Mouse (Mus musculus): ENCODE results near the gene Cdh1. TPM values are rescaled to one million over a fixed set of nuclear protein-coding genes. Genes with fewer than 3 reads are reported as not detected.

Cdh1 gene
- polyA plus RNA-seq, 1 experiment from 2014 or later = 11.9 TPM

DNA sequence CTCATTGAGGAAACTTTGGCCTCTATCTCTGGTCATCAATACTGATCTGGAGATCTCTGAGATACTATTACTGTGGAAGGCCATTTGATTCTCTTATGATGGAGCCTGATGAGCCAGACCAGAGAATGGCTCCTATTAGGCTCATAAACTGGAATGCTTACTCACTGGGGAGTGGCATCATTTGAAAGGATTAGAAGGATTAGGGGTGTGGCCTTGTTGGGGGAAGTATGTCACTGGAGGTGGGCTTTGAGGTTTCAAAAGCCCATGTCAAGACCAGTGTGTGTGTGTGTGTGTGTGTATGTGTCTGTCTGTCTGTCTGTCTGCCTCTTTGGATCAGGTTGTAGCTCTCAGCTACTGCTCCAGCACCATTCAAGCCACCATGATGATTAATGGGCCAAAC is 20.8 kb downstream of the Cdh1 start:
- Histone ChIP-seq H3K9ac (ENCODE audit: low read length) (no peak overlapping the region), H3K36me3 (ENCODE audit: control insufficient read depth, insufficient read depth) (no peaks in the 10 kb centered on the region), H3K4me1 (ENCODE audit: control insufficient read depth, insufficient read depth, low read length) (peaks cover 6% of the 10 kb centered on the region), H3K4me2 (ENCODE audit: low read depth, low read length) (no peak overlapping the region), H3K4me3 (ENCODE audit: low read length) (no peak overlapping the region), H3K27ac (ENCODE audit: low read length) (no peak overlapping the region), H3K9me3 (replicated peaks; ENCODE audit: control insufficient read depth, low read length) (0 out of 2 replicates have a peak, but pooled peaks cover 2% of the 10 kb centered on the region), H3K27me3 (ENCODE audit: control insufficient read depth, insufficient read depth, low read length) (no peaks in the 10 kb centered on the region)
- no peak for ATAC-seq (replicated peaks; ENCODE audit: extremely low read depth, insufficient read depth, low FRiP score)

GRCm38 (mm10) chr8:106624743-106625142 is 21.6 kb downstream of the Cdh1 start:
- Histone ChIP-seq H3K9ac (ENCODE audit: low read length) (no peak overlapping the region), H3K27ac (ENCODE audit: low read length) (no peak overlapping the region), H3K4me3 (ENCODE audit: low read length) (no peak overlapping the region), H3K4me2 (ENCODE audit: low read depth, low read length) (no peak overlapping the region), H3K27me3 (ENCODE audit: control insufficient read depth, insufficient read depth, low read length) (no peaks in the 10 kb centered on the region), H3K9me3 (replicated peaks; ENCODE audit: control insufficient read depth, low read length) (0 out of 2 replicates have a peak, but pooled peaks cover 2% of the 10 kb centered on the region), H3K36me3 (ENCODE audit: control insufficient read depth, insufficient read depth) (no peaks in the 10 kb centered on the region), H3K4me1 (ENCODE audit: control insufficient read depth, insufficient read depth, low read length) (peaks cover under 1% of the 10 kb centered on the region; the same call in 1 of the 2 replicates)
- 82% methylated on average over 3 of the region's 3 CpGs for WGBS
- ATAC-seq (replicated peaks; ENCODE audit: extremely low read depth, insufficient read depth, low FRiP score) = no peak

DNA sequence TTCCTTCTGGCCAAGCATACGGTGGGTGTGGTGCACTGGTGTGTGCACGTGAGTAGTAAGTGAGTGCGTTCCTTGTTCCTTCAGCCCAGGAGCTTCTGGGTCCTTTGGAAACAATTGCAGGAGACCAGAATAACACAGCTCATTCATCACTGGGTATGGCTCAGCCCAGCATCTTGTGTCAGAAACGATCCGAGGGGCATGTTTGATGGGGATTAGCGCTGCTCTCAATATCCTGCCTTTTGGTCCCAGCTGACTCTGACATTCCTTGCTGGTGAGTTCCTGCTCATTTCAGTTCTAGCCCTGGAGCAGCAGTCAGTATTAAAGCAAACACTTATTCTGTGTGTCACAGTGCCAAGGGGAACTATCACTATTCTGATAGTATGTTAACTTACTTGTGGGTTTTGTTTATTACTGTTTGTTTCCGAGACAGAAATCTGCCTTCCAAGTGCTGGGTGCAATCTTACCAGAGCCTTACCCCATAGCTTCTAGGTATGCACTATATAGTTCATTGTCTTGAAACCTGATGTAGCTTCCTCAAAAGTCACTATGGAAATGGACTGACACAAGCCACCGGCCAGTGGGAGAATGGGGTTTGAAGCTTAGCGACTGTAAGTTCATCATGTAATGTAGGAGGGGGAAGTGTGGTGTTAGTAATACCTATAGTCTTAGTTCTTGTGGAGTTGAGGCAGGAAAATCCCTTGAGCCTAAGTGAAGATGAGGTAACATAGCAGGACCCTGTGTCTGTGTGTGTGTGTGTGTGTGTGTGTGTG is 23.1 kb downstream of the Cdh1 start:
- no peak overlapping the region for H3K4me2 ChIP-seq (ENCODE audit: low read depth, low read length)
- no peaks in the 10 kb centered on the region for H3K27me3 ChIP-seq (ENCODE audit: control insufficient read depth, insufficient read depth, low read length)
- no peak overlapping the region for H3K4me3 ChIP-seq (ENCODE audit: low read length)
- no peak overlapping the region for H3K9ac ChIP-seq (ENCODE audit: low read length)
- no peak overlapping the region for H3K27ac ChIP-seq (ENCODE audit: low read length)
- no peaks in the 10 kb centered on the region for H3K4me1 ChIP-seq (ENCODE audit: control insufficient read depth, insufficient read depth, low read length)
- ATAC-seq (replicated peaks; ENCODE audit: extremely low read depth, insufficient read depth, low FRiP score) = no peak
- no peaks in the 10 kb centered on the region for H3K36me3 ChIP-seq (ENCODE audit: control insufficient read depth, insufficient read depth)
- WGBS = 64% methylated on average over 9 of the region's 9 CpGs
- H3K9me3 ChIP-seq (replicated peaks; ENCODE audit: control insufficient read depth, low read length) = 0 out of 2 replicates have a peak, but pooled peaks cover 2% of the 10 kb centered on the region

- no peak overlapping the region for H3K4me3 ChIP-seq (ENCODE audit: low read length)
- no peak for ATAC-seq (replicated peaks; ENCODE audit: extremely low read depth, insufficient read depth, low FRiP score)
- H3K9ac ChIP-seq (ENCODE audit: low read length) = no peak overlapping the region
- H3K4me1 ChIP-seq (ENCODE audit: control insufficient read depth, insufficient read depth, low read length) = no peaks in the 10 kb centered on the region
- no peak overlapping the region for H3K27ac ChIP-seq (ENCODE audit: low read length)
- no peaks in the 10 kb centered on the region for H3K27me3 ChIP-seq (ENCODE audit: control insufficient read depth, insufficient read depth, low read length)
- 0 out of 2 replicates have a peak, but pooled peaks cover 2% of the 10 kb centered on the region for H3K9me3 ChIP-seq (replicated peaks; ENCODE audit: control insufficient read depth, low read length)
- no peak overlapping the region for H3K4me2 ChIP-seq (ENCODE audit: low read depth, low read length)
- WGBS = 78% methylated on average over 11 of the region's 11 CpGs
- H3K36me3 ChIP-seq (ENCODE audit: control insufficient read depth, insufficient read depth) = no peaks in the 10 kb centered on the region
Observed at GRCm38 (mm10) chr8:106628291-106628964, 25.3 kb downstream of the Cdh1 start.

DNA sequence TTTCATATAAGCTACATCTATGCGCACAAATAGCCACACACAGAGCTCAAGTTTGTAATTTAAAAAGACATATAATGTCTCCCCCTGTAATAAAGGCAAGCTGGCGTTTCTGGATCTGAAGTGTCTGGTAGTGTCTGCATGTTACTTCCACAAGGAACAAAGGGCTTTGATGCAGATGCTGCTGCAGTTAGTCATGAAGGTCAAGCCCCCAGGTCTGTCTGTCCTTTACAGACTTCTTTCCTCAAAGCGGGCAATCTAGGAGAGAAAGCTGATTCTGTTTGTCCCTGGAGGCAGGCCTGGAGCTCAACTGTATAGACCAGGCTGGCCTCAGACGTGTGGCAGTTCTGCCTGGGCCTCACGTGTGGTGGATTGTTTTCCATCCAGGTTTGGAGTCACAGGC is 26.3 kb downstream of the Cdh1 start:
- no peak for ATAC-seq (replicated peaks; ENCODE audit: extremely low read depth, insufficient read depth, low FRiP score)
- H3K27ac ChIP-seq (ENCODE audit: low read length) = no peak overlapping the region
- no peak overlapping the region for H3K4me2 ChIP-seq (ENCODE audit: low read depth, low read length)
- H3K36me3 ChIP-seq (ENCODE audit: control insufficient read depth, insufficient read depth) = no peaks in the 10 kb centered on the region
- no peak overlapping the region for H3K9ac ChIP-seq (ENCODE audit: low read length)
- no peaks in the 10 kb centered on the region for H3K4me1 ChIP-seq (ENCODE audit: control insufficient read depth, insufficient read depth, low read length)
- H3K27me3 ChIP-seq (ENCODE audit: control insufficient read depth, insufficient read depth, low read length) = no peaks in the 10 kb centered on the region
- 78% methylated on average over 5 of the region's 5 CpGs for WGBS
- H3K4me3 ChIP-seq (ENCODE audit: low read length) = no peak overlapping the region
- H3K9me3 ChIP-seq (replicated peaks; ENCODE audit: control insufficient read depth, low read length) = no peaks in the 10 kb centered on the region

GRCm38 (mm10) chr8:106631904-106632303 is 28.8 kb downstream of the Cdh1 start:
- 57% methylated on average over 5 of the region's 5 CpGs for WGBS
- no peaks in the 10 kb centered on the region for H3K4me1 ChIP-seq (ENCODE audit: control insufficient read depth, insufficient read depth, low read length)
- no peak overlapping the region for H3K4me2 ChIP-seq (ENCODE audit: low read depth, low read length)
- no peak overlapping the region for H3K4me3 ChIP-seq (ENCODE audit: low read length)
- H3K9ac ChIP-seq (ENCODE audit: low read length) = no peak overlapping the region
- H3K9me3 ChIP-seq (replicated peaks; ENCODE audit: control insufficient read depth, low read length) = no peaks in the 10 kb centered on the region
- no peaks in the 10 kb centered on the region for H3K27me3 ChIP-seq (ENCODE audit: control insufficient read depth, insufficient read depth, low read length)
- ATAC-seq (replicated peaks; ENCODE audit: extremely low read depth, insufficient read depth, low FRiP score) = no peak
- H3K27ac ChIP-seq (ENCODE audit: low read length) = no peak overlapping the region
- H3K36me3 ChIP-seq (ENCODE audit: control insufficient read depth, insufficient read depth) = no peaks in the 10 kb centered on the region

DNA sequence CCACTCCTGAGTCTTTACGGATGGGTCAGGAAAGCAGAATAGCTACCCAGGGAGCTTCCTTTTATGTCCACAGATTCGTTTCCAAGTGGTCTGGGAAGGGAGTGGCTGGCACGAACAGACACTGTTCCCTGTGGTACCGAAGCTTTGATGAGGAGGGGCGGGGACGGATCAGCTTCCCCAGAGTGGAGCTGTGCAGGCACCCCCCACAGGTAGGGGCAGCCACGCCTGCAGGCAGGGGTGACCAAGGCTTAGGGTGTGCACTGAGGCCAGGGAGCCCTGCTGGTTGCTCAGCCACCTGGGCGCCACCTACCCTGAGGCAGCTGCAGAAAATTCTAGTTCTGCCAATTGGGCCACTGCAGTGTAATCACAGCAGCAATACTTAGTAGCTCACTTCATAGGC is 29.5 kb downstream of the Cdh1 start:
- no peaks in the 10 kb centered on the region for H3K4me1 ChIP-seq (ENCODE audit: control insufficient read depth, insufficient read depth, low read length)
- H3K4me3 ChIP-seq (ENCODE audit: low read length) = no peak overlapping the region
- no peak overlapping the region for H3K27ac ChIP-seq (ENCODE audit: low read length)
- H3K9ac ChIP-seq (ENCODE audit: low read length) = no peak overlapping the region
- no peaks in the 10 kb centered on the region for H3K9me3 ChIP-seq (replicated peaks; ENCODE audit: control insufficient read depth, low read length)
- H3K27me3 ChIP-seq (ENCODE audit: control insufficient read depth, insufficient read depth, low read length) = no peaks in the 10 kb centered on the region
- no peak overlapping the region for H3K4me2 ChIP-seq (ENCODE audit: low read depth, low read length)
- WGBS = 44% methylated on average over 8 of the region's 8 CpGs
- H3K36me3 ChIP-seq (ENCODE audit: control insufficient read depth, insufficient read depth) = no peaks in the 10 kb centered on the region
- no peak for ATAC-seq (replicated peaks; ENCODE audit: extremely low read depth, insufficient read depth, low FRiP score)

GRCm38 (mm10) chr8:106633361-106634158 is 30.4 kb downstream of the Cdh1 start:
- no peaks in the 10 kb centered on the region for H3K9me3 ChIP-seq (replicated peaks; ENCODE audit: control insufficient read depth, low read length)
- H3K4me3 ChIP-seq (ENCODE audit: low read length) = no peak overlapping the region
- H3K27ac ChIP-seq (ENCODE audit: low read length) = no peak overlapping the region
- H3K36me3 ChIP-seq (ENCODE audit: control insufficient read depth, insufficient read depth) = no peaks in the 10 kb centered on the region
- H3K27me3 ChIP-seq (ENCODE audit: control insufficient read depth, insufficient read depth, low read length) = no peaks in the 10 kb centered on the region
- WGBS = 66% methylated on average over 17 of the region's 17 CpGs
- 0 out of 2 replicates have a peak, but pooled peaks have one; percentile 37 for ATAC-seq (replicated peaks; ENCODE audit: extremely low read depth, insufficient read depth, low FRiP score)
- H3K4me1 ChIP-seq (ENCODE audit: control insufficient read depth, insufficient read depth, low read length) = no peaks in the 10 kb centered on the region
- H3K9ac ChIP-seq (ENCODE audit: low read length) = no peak overlapping the region
- no peak overlapping the region for H3K4me2 ChIP-seq (ENCODE audit: low read depth, low read length)

DNA sequence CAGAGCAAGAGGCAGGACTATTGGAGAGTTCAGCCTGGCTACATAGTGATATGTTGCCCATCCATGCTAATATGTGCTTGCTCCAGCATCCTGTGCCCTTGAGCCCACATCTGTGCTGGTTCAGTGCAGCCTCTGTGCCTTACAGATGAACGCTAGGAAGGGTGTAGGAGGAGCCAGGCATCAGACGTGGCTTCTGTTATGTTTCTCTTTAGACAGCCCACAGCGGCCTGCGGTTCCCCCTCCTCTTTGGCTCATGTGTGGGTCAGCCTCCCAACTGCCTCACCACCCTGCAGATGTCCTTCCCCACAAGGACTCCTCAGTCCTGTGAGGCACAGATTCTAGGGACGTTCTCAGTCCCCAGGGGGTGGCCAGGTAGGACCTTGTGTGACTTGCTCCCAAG is 32.1 kb downstream of the Cdh1 start:
- Histone ChIP-seq H3K9ac (ENCODE audit: low read length) (no peak overlapping the region), H3K9me3 (replicated peaks; ENCODE audit: control insufficient read depth, low read length) (no peaks in the 10 kb centered on the region), H3K27me3 (ENCODE audit: control insufficient read depth, insufficient read depth, low read length) (no peaks in the 10 kb centered on the region), H3K36me3 (ENCODE audit: control insufficient read depth, insufficient read depth) (no peaks in the 10 kb centered on the region), H3K4me3 (ENCODE audit: low read length) (no peak overlapping the region), H3K27ac (ENCODE audit: low read length) (no peak overlapping the region), H3K4me2 (ENCODE audit: low read depth, low read length) (no peak overlapping the region), H3K4me1 (ENCODE audit: control insufficient read depth, insufficient read depth, low read length) (no peaks in the 10 kb centered on the region)
- no peak for ATAC-seq (replicated peaks; ENCODE audit: extremely low read depth, insufficient read depth, low FRiP score)
- WGBS = 14% methylated on average over 5 of the region's 5 CpGs
